Mouse (Mus musculus): Measurements from ENCODE around the gene Fkbp8. TPM values are rescaled to one million over a fixed set of nuclear protein-coding genes. Genes with fewer than 3 reads are reported as not detected.

Gene Fkbp8
- polyA plus RNA-seq, 1 experiment: 305 TPM

GRCm38 (mm10) chr8:70574302-70574701 is 46.8 kb downstream of the Fkbp8 start:
- no peaks in the 10 kb centered on the region for H3K4me1 ChIP-seq (ENCODE audit: control insufficient read depth, insufficient read depth, insufficient read length)
- TF ChIP-seq CTCF (IDR thresholded peaks at IDR 0.05; ENCODE audit: extremely low read depth, insufficient read depth, insufficient read length, insufficient replicate concordance) (no peak), POLR2A (IDR thresholded peaks at IDR 0.05; ENCODE audit: low read depth, low read length) (no peak)
- no peaks in the 10 kb centered on the region for H3K27me3 ChIP-seq (ENCODE audit: control insufficient read depth, insufficient read depth, low read length)
- no peak overlapping the region for H3K27ac ChIP-seq (ENCODE audit: insufficient read depth, low read length)
- no peak overlapping the region for H3K4me3 ChIP-seq (ENCODE audit: extremely low read depth, insufficient read depth, insufficient read length)
- peaks cover 7% of the 10 kb centered on the region for H3K36me3 ChIP-seq (ENCODE audit: control insufficient read depth, insufficient read depth, low read length)
- no peak for DNase-seq (ENCODE audit: low read depth in 1 of 2, low spot score in 2 of 2)

- 61% methylated on average over 4 of the region's 4 CpGs for WGBS
- Histone ChIP-seq H3K36me3 (ENCODE audit: control insufficient read depth, insufficient read depth, low read length) (peaks cover 8% of the 10 kb centered on the region), H3K27ac (ENCODE audit: insufficient read depth, low read length) (no peak overlapping the region), H3K4me3 (ENCODE audit: extremely low read depth, insufficient read depth, insufficient read length) (no peak overlapping the region), H3K4me1 (ENCODE audit: control insufficient read depth, insufficient read depth, insufficient read length) (no peaks in the 10 kb centered on the region), H3K27me3 (ENCODE audit: control insufficient read depth, insufficient read depth, low read length) (no peaks in the 10 kb centered on the region)
- DNase-seq (ENCODE audit: low read depth in 1 of 2, low spot score in 2 of 2): no peak
- TF ChIP-seq CTCF (IDR thresholded peaks at IDR 0.05; ENCODE audit: extremely low read depth, insufficient read depth, insufficient read length, insufficient replicate concordance) (no peak), POLR2A (IDR thresholded peaks at IDR 0.05; ENCODE audit: low read depth, low read length) (no peak)
These were observed 47.4 kb downstream of the Fkbp8 start for GRCm38 (mm10) chr8:70574915-70575314.

- 92% methylated on average over 3 of the region's 3 CpGs for WGBS
- H3K36me3 ChIP-seq (ENCODE audit: control insufficient read depth, insufficient read depth, low read length): peaks cover 20% of the 10 kb centered on the region
- no peaks in the 10 kb centered on the region for H3K4me1 ChIP-seq (ENCODE audit: control insufficient read depth, insufficient read depth, insufficient read length)
- TF ChIP-seq CTCF (IDR thresholded peaks at IDR 0.05; ENCODE audit: extremely low read depth, insufficient read depth, insufficient read length, insufficient replicate concordance) (no peak), POLR2A (IDR thresholded peaks at IDR 0.05; ENCODE audit: low read depth, low read length) (no peak)
- DNase-seq (ENCODE audit: low read depth in 1 of 2, low spot score in 2 of 2): no peak
- H3K27me3 ChIP-seq (ENCODE audit: control insufficient read depth, insufficient read depth, low read length): no peaks in the 10 kb centered on the region
- H3K27ac ChIP-seq (ENCODE audit: insufficient read depth, low read length): no peak overlapping the region
- no peak overlapping the region for H3K4me3 ChIP-seq (ENCODE audit: extremely low read depth, insufficient read depth, insufficient read length)
These were observed 49.7 kb downstream of the Fkbp8 start for GRCm38 (mm10) chr8:70577207-70577606.

GRCm38 (mm10) chr8:70583476-70584387 is 56.2 kb downstream of the Fkbp8 start:
- Histone ChIP-seq H3K4me1 (ENCODE audit: control insufficient read depth, insufficient read depth, insufficient read length) (no peaks in the 10 kb centered on the region), H3K4me3 (ENCODE audit: extremely low read depth, insufficient read depth, insufficient read length) (no peak overlapping the region), H3K27ac (ENCODE audit: insufficient read depth, low read length) (no peak overlapping the region), H3K36me3 (ENCODE audit: control insufficient read depth, insufficient read depth, low read length) (peaks cover 42% of the 10 kb centered on the region), H3K27me3 (ENCODE audit: control insufficient read depth, insufficient read depth, low read length) (no peaks in the 10 kb centered on the region)
- WGBS: 86% methylated on average over 18 of the region's 18 CpGs
- TF ChIP-seq POLR2A (IDR thresholded peaks at IDR 0.05; ENCODE audit: low read depth, low read length) (no peak), CTCF (IDR thresholded peaks at IDR 0.05; ENCODE audit: extremely low read depth, insufficient read depth, insufficient read length, insufficient replicate concordance) (no peak)
- DNase-seq (ENCODE audit: low read depth in 1 of 2, low spot score in 2 of 2): no peak

GRCm38 (mm10) chr8:70584606-70585257 is 57.2 kb downstream of the Fkbp8 start:
- no peak for TF ChIP-seq POLR2A (IDR thresholded peaks at IDR 0.05; ENCODE audit: low read depth, low read length)
- TF ChIP-seq CTCF (IDR thresholded peaks at IDR 0.05; ENCODE audit: extremely low read depth, insufficient read depth, insufficient read length, insufficient replicate concordance): no peak
- Histone ChIP-seq H3K36me3 (ENCODE audit: control insufficient read depth, insufficient read depth, low read length) (peaks cover 35% of the 10 kb centered on the region), H3K4me1 (ENCODE audit: control insufficient read depth, insufficient read depth, insufficient read length) (no peaks in the 10 kb centered on the region), H3K4me3 (ENCODE audit: extremely low read depth, insufficient read depth, insufficient read length) (no peak overlapping the region), H3K27ac (ENCODE audit: insufficient read depth, low read length) (no peak overlapping the region), H3K27me3 (ENCODE audit: control insufficient read depth, insufficient read depth, low read length) (no peaks in the 10 kb centered on the region)
- WGBS: 95% methylated on average over 9 of the region's 9 CpGs
- DNase-seq (ENCODE audit: low read depth in 1 of 2, low spot score in 2 of 2): no peak

Other genes starting within 250 kb of the Fkbp8 start
- 28.1 and 34.7 TPM in 2 replicates for gene Homer3, start 244.9 kb upstream of the Fkbp8 start, polyA plus RNA-seq (2012; rRNA removed)
- gene Ddx49, start 225.2 kb upstream of the Fkbp8 start, polyA plus RNA-seq (2012; rRNA removed): 37.4 and 44.5 TPM in 2 replicates
- 200 and 269 TPM in 2 replicates for gene Cope, start 225.2 kb upstream of the Fkbp8 start, polyA plus RNA-seq (2012; rRNA removed)
- gene Cers1, start 211.9 kb upstream of the Fkbp8 start, polyA plus RNA-seq (2012; rRNA removed): 0.52 and 0.61 TPM in 2 replicates
- gene Gdf1, start 197.9 kb upstream of the Fkbp8 start, polyA plus RNA-seq (2012; rRNA removed): 0.33 and 0.40 TPM in 2 replicates
- gene Upf1, start 174.4 kb upstream of the Fkbp8 start, polyA plus RNA-seq (2012; rRNA removed): 38.9 and 43.2 TPM in 2 replicates
- gene Comp, start 154.2 kb upstream of the Fkbp8 start, polyA plus RNA-seq (2012; rRNA removed): 0.46 and 0.56 TPM in 2 replicates
- gene Crtc1, start 88.1 kb upstream of the Fkbp8 start, polyA plus RNA-seq (2012; rRNA removed): 18.9 and 22.1 TPM in 2 replicates
- gene Klhl26, start 50.8 kb upstream of the Fkbp8 start, polyA plus RNA-seq (2012; rRNA removed): 21.8 and 30.9 TPM in 2 replicates
- gene Tmem59l, start 40.4 kb upstream of the Fkbp8 start, polyA plus RNA-seq (2012; rRNA removed): 0.14 TPM in 1 of 2 replicates, not detected in the other
- gene Crlf1, start 34.6 kb upstream of the Fkbp8 start, polyA plus RNA-seq (2012; rRNA removed): 3.4 and 5.4 TPM in 2 replicates
- gene Rex1bd, start 21.0 kb upstream of the Fkbp8 start, polyA plus RNA-seq (2012; rRNA removed): 86.2 and 132 TPM in 2 replicates
- gene Uba52, start 16.9 kb upstream of the Fkbp8 start, polyA plus RNA-seq (2012; rRNA removed): 611 and 613 TPM in 2 replicates
- 50.2 and 52.0 TPM in 2 replicates for gene Kxd1, start 232 bp downstream of the Fkbp8 start, polyA plus RNA-seq (2012; rRNA removed)
- 21.3 and 27.9 TPM in 2 replicates for gene Ell, start 11.7 kb downstream of the Fkbp8 start, polyA plus RNA-seq (2012; rRNA removed)
- gene Isyna1, start 66.6 kb downstream of the Fkbp8 start, polyA plus RNA-seq (2012; rRNA removed): 136 and 189 TPM in 2 replicates
- gene Ssbp4, start 81.1 kb downstream of the Fkbp8 start, polyA plus RNA-seq (2012; rRNA removed): 168 and 256 TPM in 2 replicates
- 41.6 and 53.1 TPM in 2 replicates for gene Lrrc25, start 88.4 kb downstream of the Fkbp8 start, polyA plus RNA-seq (2012; rRNA removed)
- 5.2 and 6.0 TPM in 2 replicates for gene Gdf15, start 104.7 kb downstream of the Fkbp8 start, polyA plus RNA-seq (2012; rRNA removed)
- 18.2 and 22.2 TPM in 2 replicates for gene Pgpep1, start 132.7 kb downstream of the Fkbp8 start, polyA plus RNA-seq (2012; rRNA removed)
- gene Lsm4, start 145.5 kb downstream of the Fkbp8 start, polyA plus RNA-seq (2012; rRNA removed): 109 and 137 TPM in 2 replicates
- gene Jund, start 171.2 kb downstream of the Fkbp8 start, polyA plus RNA-seq (2012; rRNA removed): 269 and 455 TPM in 2 replicates
- gene Iqcn, start 175.7 kb downstream of the Fkbp8 start, polyA plus RNA-seq (2012; rRNA removed): 0.08 and 0.09 TPM in 2 replicates
- 0.65 and 0.92 TPM in 2 replicates for gene Gm3336, start 190.8 kb downstream of the Fkbp8 start, polyA plus RNA-seq (2012; rRNA removed)
- 2.8 and 3.6 TPM in 2 replicates for gene Pde4c, start 196.0 kb downstream of the Fkbp8 start, polyA plus RNA-seq (2012; rRNA removed)
- 12.1 and 17.7 TPM in 2 replicates for gene Rab3a, start 227.0 kb downstream of the Fkbp8 start, polyA plus RNA-seq (2012; rRNA removed)
- gene Mpv17l2, start 233.2 kb downstream of the Fkbp8 start, polyA plus RNA-seq (2012; rRNA removed): 37.3 and 69.8 TPM in 2 replicates
- gene Pik3r2, start 249.0 kb downstream of the Fkbp8 start, polyA plus RNA-seq (2012; rRNA removed): 56.3 and 90.3 TPM in 2 replicates

All from spleen, adult 2 months (tissue).